Mouse (Mus musculus) Patski (cell line): ENCODE measurements at regions not wholly inside any gene's neighbourhood (a gene's known extent, or its start where the extent isn't known, plus 50 kb on each side); places are given as distances from the start of the nearest gene placed in this dataset.

Source experiments
- ATAC-seq: fragments of 100-300 bp; one replicate; pipeline ENCODE4 v1.8.0; 2021
- CTCF ChIA-PET: fragments of 350-600 bp; sonication (Branson Sonifier 250); formaldehyde crosslinking; loops from one replicate; lab custom pipeline; 2022; ENCODE audit warnings: inconsistent platforms; lab: Charles Lee
- POLR2A ChIA-PET: fragments of 350-600 bp; sonication (Branson Sonifier 250); formaldehyde crosslinking; loops from one replicate; lab custom pipeline; 2022; ENCODE audit warnings: antibody characterized with exemption, inconsistent platforms; lab: Charles Lee
- DNase-seq: peaks from one replicate; pipeline ENCODE4 v3.0.0-alpha.2; 2011; ENCODE audit warnings: low read depth, low spot score
- H3K27me3 ChIP-seq: fragments of 371-371 bp; one replicate; pipeline ENCODE4 v1.5.1; 2021
- CTCF ChIP-seq: fragments of 100-300 bp; IDR thresholded peaks from one replicate; pipeline ENCODE4 v1.5.1; 2021
- in situ Hi-C: fragments of 300-500 bp; cut with MboI; formaldehyde crosslinking; loops from 3 replicates; pipeline ENCODE4 v1.11.1; 2018; ENCODE audit warnings: low pct_unique_long_range_greater_than_20kb, mixed read lengths

DNA sequence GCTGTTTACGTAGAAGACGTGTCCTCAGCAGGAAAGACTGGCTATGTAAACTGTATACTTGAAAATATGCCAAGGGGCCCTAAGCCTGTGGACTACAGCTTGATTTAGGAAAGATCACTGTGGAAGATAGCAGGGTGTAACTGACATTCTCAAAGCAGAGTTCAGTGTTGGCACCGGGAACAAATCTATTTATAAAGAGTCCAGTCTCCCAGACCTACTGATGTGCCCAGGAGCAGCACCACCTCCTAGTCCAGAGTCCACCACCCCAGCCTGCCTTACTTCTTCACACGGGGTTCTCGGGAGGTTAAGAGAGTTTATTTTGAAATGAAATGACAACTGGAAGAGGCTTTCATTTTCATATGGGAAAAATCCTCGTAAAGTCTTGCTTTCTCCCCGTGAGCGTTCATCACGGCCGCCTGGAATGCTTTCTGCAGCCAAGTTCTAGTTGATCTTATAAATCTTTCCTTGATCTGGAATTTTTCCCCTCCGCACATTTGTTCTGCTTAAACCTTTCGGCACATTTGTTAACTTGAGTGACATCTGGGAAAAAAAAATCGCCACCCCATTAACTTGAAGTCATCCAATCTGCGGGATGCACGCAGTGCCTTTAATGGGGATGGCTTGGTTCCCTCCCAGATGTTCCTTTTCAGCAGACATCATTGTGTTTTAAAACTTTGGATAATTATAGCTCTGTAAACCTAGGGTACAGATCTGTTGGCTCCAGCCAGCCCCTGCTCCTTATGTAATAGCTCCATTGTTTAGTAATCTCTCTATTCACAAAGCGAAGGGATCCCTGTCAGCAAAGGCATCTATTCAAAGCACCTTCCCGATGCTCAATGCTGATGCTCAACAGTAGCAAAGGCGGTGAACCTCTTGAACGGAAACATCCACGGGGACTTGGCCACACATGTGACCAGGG, 271.3 kb downstream of the Cd83 start:
- in situ Hi-C loops = no loop called here
- DNase-seq = no peak
- H3K27me3 ChIP-seq = no peaks in the 10 kb centered on the region
- ChIA-PET POLR2A (no interaction called here), CTCF (interaction anchor here (1.2 to 1.7 kb wide), 2 partner anchors 9 to 13 kb away, joined by 3 to 6 read pairs; no protein-coding TSS in a partner anchor)
- ATAC-seq = no peak
- no peak for TF ChIP-seq CTCF

- DNase-seq = no peak
- ATAC-seq = no peak
- ChIA-PET POLR2A (no interaction called here), CTCF (interaction anchor here (1.7 kb wide), 1 partner anchor 14 kb away, joined by 6 read pairs; no protein-coding TSS in a partner anchor)
- in situ Hi-C loops = no loop called here
- TF ChIP-seq CTCF = no peak
- H3K27me3 ChIP-seq = no peaks in the 10 kb centered on the region
These were observed 272.1 kb downstream of the Cd83 start for GRCm38 (mm10) chr13:44056716-44057115.

DNA sequence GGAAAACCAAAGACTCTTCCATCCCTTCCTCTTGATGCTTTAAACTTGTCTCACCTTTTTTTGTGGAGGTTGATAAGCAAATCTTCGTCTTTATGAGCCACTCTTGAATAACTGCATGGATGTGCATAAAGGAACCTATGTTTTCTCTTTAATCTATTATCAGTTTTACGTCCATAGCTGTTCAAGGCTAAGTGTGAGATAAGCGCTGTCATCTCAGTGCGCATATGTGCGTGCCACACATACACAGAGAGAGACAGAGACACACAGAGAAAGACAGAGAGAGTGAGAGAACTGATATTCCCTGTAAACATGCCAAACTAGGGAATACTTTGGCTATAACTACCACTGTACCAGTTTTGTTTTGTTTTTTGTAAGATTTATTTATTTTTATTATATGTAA, 273.0 kb downstream of the Cd83 start:
- ATAC-seq (no peak), DNase-seq (no peak)
- TF ChIP-seq CTCF = no peak
- in situ Hi-C loops = no loop called here
- H3K27me3 ChIP-seq = no peaks in the 10 kb centered on the region
- ChIA-PET POLR2A (no interaction called here), CTCF (interaction anchor here (1.7 kb wide), 1 partner anchor 14 kb away, joined by 6 read pairs; no protein-coding TSS in a partner anchor)

GRCm38 (mm10) chr13:44058277-44058676, 273.7 kb downstream of the Cd83 start:
- ChIA-PET CTCF (no interaction called here), POLR2A (no interaction called here)
- H3K27me3 ChIP-seq = no peaks in the 10 kb centered on the region
- ATAC-seq = no peak
- TF ChIP-seq CTCF = no peak
- in situ Hi-C loops = no loop called here
- no peak for DNase-seq

DNA sequence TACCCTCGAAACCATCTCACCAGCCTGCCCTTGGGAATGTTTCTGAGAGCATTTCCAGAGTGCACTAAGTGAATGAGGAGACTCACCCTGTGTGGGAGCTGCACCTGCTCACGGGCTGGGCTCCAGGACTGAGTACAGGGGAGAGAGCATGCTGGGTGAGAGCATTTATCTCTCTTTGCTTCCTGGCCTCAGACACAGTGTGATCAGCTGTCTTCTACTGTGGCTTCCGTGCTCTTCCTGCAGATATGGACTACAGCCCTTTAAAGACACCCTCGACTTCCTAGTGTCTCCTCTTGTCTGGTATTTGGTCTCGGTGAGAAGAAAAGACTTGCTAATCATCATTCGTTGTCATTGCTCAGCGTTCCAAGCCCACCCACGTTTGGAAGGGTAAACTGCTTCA, 274.9 kb downstream of the Cd83 start:
- in situ Hi-C loops = no loop called here
- TF ChIP-seq CTCF = no peak
- DNase-seq (no peak), ATAC-seq (no peak)
- ChIA-PET POLR2A (no interaction called here), CTCF (no interaction called here)
- H3K27me3 ChIP-seq = no peaks in the 10 kb centered on the region

DNA sequence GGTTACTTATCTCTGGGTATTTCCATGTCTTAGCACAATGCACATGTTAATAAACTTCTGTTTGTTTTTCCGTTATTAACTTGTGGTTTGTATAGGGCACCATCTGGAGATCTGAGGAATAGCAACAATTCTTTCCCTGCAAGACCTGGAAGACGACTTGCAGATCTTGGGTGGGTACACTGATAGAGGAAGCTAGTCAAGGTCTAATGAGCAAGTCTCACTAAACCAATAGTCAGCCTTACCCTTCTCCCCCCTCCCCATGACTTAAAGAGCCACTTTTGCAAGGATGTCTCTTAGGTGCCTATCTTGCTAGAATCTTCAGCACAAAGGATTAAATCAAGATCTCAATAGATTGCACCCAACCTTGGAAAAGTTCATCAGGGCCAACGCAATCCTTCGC, 276.7 kb downstream of the Cd83 start:
- CTCF ChIA-PET = no interaction called here
- no peak for DNase-seq

DNA sequence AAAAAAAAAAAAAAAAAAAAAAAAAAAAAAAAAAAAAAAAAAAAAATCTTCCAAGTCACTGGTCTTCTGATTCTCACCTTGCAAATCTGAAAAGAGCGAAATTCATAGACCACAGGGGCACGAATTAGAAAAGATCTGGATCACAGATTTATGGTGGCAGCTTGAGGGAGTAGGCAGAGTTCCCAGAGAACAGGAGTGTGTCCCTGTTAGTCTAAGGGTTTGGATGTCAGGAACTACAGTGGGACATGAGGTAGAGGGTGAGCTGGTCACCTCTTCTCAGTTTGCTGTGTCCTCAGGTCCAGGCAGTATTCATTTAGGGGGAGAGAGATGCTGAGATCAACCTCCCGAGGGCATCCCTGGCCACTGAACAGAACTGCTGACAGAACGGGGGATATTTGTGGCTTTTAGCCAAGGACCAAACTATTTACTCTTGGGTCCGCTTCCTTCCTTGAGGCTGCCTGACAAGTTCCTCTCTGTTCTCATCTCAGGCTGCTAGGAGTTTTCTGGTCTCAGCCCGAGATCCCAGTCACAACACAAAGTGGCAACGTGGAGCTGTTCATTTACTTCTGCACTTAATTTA, 277.2 kb downstream of the Cd83 start:
- H3K27me3 ChIP-seq = no peaks in the 10 kb centered on the region
- in situ Hi-C loops = no loop called here
- ChIA-PET POLR2A (no interaction called here), CTCF (no interaction called here)
- ATAC-seq (no peak), DNase-seq (no peak)
- TF ChIP-seq CTCF = no peak

More for the DNA sequence above, 276.7 kb downstream of the Cd83 start:
- no peaks in the 10 kb centered on the region for H3K27me3 ChIP-seq
- POLR2A ChIA-PET = no interaction called here
- ATAC-seq = no peak
- TF ChIP-seq CTCF = no peak
- in situ Hi-C loops = no loop called here

DNA sequence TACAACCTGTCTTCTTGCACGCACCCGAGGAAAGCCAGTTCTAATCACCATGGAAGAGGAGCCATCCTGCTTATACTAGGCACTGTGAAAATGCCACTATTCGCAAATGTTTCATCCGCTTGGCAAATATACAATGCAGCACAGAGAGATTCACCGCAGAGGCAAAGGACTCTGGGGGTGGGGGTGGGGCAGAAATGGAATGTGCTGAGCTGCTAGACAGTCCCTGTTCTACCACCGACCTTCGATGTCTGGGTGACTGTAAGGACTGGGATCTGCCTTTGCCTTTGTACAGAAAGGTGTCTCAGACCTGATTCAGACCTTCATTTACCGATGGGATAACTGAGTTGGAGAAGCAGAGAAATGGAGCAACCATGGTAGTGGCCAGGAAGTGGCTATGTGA, 278.7 kb downstream of the Cd83 start:
- DNase-seq = no peak
- CTCF ChIA-PET = no interaction called here
- in situ Hi-C loops = no loop called here
- POLR2A ChIA-PET = no interaction called here
- no peak for ATAC-seq
- no peak for TF ChIP-seq CTCF
- no peaks in the 10 kb centered on the region for H3K27me3 ChIP-seq

GRCm38 (mm10) chr13:44064026-44064425, 279.5 kb downstream of the Cd83 start:
- no peak for DNase-seq
- no peaks in the 10 kb centered on the region for H3K27me3 ChIP-seq
- in situ Hi-C loops = no loop called here
- ChIA-PET CTCF (interaction anchor here (1.2 kb wide), 1 partner anchor 8 kb away, joined by 3 read pairs; no protein-coding TSS in a partner anchor), POLR2A (interaction anchor here (0.6 kb wide), 1 partner anchor 17 kb away, joined by 3 read pairs; no protein-coding TSS in a partner anchor)
- no peak for ATAC-seq
- no peak for TF ChIP-seq CTCF

GRCm38 (mm10) chr13:44065741-44066185, 281.2 kb downstream of the Cd83 start:
- ATAC-seq (no peak), DNase-seq (no peak)
- no peaks in the 10 kb centered on the region for H3K27me3 ChIP-seq
- POLR2A ChIA-PET = no interaction called here
- in situ Hi-C loops = no loop called here
- CTCF ChIA-PET = no interaction called here
- no peak for TF ChIP-seq CTCF

- POLR2A ChIA-PET = no interaction called here
- no peak for TF ChIP-seq CTCF
- no peaks in the 10 kb centered on the region for H3K27me3 ChIP-seq
- in situ Hi-C loops = no loop called here
- ATAC-seq (no peak), DNase-seq (no peak)
- CTCF ChIA-PET = interaction anchor here (1.1 kb wide), 1 partner anchor 33 kb away, joined by 3 read pairs; no protein-coding TSS in a partner anchor
These were observed 282.7 kb downstream of the Cd83 start for GRCm38 (mm10) chr13:44067244-44067643.
